ENCODE assay signal across 14 mouse cellular contexts in genomic region chr7:16999233-16999632, GRCm38 (mm10). TPM values are rescaled to one million over a fixed set of nuclear protein-coding genes. Genes with fewer than 3 reads are reported as not detected.
DNase-seq lines count a peak whose midpoint lies in the region; ATAC-seq and TF ChIP-seq lines count a peak whose summit lies in the region.
"Had no signal": no experiment of that assay in that cellular context is flagged by ENCODE, and none has a peak within 500 bp of the region (broad histone marks: within the 10 kb centered on the region; RNA-seq: fewer than 3 reads in every experiment).

No protein-coding gene starts in this region.

- H3K27ac ChIP-seq in heart, embryonic 16.5 days (ENCODE audit: low read length), result peak overlapping the region; percentile 34
- H3K27ac ChIP-seq in MEL (ENCODE audit: control insufficient read depth, low read depth, low read length), result no peak overlapping the region
- H3K27ac ChIP-seq in liver, embryonic 13.5 days, result peak overlapping the region; percentile 67
- no peak overlapping the region for H3K27ac ChIP-seq in intestine, postnatal 0 days (ENCODE audit: low read depth, low read length)
- H3K27ac ChIP-seq: forebrain, embryonic 15.5 days; hindbrain, postnatal 0 days; kidney, embryonic 15.5 days had no signal

- no peaks in the 10 kb centered on the region for H3K79me2 ChIP-seq in MEL (ENCODE audit: control insufficient read depth, insufficient read depth, low read length, poor library complexity)

- peak overlapping the region; percentile 16 for H3K4me3 ChIP-seq in erythroblast, embryonic 14.5 days (replicated peaks)
- H3K4me3 ChIP-seq in heart, embryonic 16.5 days (ENCODE audit: low read length), result no peak overlapping the region
- H3K4me3 ChIP-seq in MEL (ENCODE audit: control insufficient read depth in 1 of 2, insufficient read depth in 1 of 2, low read depth in 2 of 2, low read length in 2 of 2), result peak overlapping the region in 1 of 2 experiments; percentile 4; a peak in 1 of 4 replicates
- no peak overlapping the region for H3K4me3 ChIP-seq in liver, embryonic 13.5 days (replicated peaks)
- no peak overlapping the region for H3K4me3 ChIP-seq in intestine, postnatal 0 days (ENCODE audit: low read depth, low read length)
- H3K4me3 ChIP-seq: forebrain, embryonic 15.5 days; kidney, embryonic 15.5 days; myocyte had no signal

- no peak overlapping the region for H3K4me2 ChIP-seq in heart, embryonic 16.5 days (ENCODE audit: low read depth, low read length)
- peak overlapping the region; percentile 50 for H3K4me2 ChIP-seq in liver, embryonic 13.5 days
- H3K4me2 ChIP-seq in intestine, postnatal 0 days (replicated peaks; ENCODE audit: low read depth), result no peak overlapping the region
- H3K4me2 ChIP-seq: forebrain, embryonic 15.5 days; kidney, embryonic 15.5 days had no signal

- H3K27me3 ChIP-seq in erythroblast, embryonic 14.5 days (ENCODE audit: control insufficient read depth), result peaks cover 14% of the 10 kb centered on the region
- H3K27me3 ChIP-seq in heart, embryonic 16.5 days (ENCODE audit: control insufficient read depth, insufficient read depth, low read length), result no peaks in the 10 kb centered on the region
- no peaks in the 10 kb centered on the region for H3K27me3 ChIP-seq in MEL (ENCODE audit: control insufficient read depth in 1 of 2, insufficient read depth in 2 of 2, low read length in 2 of 2)
- H3K27me3 ChIP-seq in liver, embryonic 13.5 days, result peaks cover 14% of the 10 kb centered on the region
- no peaks in the 10 kb centered on the region for H3K27me3 ChIP-seq in intestine, postnatal 0 days (replicated peaks; ENCODE audit: control insufficient read depth, insufficient read depth, low read length)
- H3K27me3 ChIP-seq: forebrain, embryonic 15.5 days; kidney, embryonic 15.5 days had no signal

- TF ChIP-seq POLR2A in MEL (IDR thresholded peaks at IDR 0.05; ENCODE audit: control insufficient read depth in 1 of 2, insufficient read depth in 1 of 2, low read depth in 1 of 2, low read length in 2 of 2, poor library complexity in 1 of 2), result no peak

- peaks cover 35% of the 10 kb centered on the region for H3K4me1 ChIP-seq in erythroblast, embryonic 14.5 days (ENCODE audit: control insufficient read depth)
- peaks cover 40% of the 10 kb centered on the region for H3K4me1 ChIP-seq in heart, embryonic 16.5 days (ENCODE audit: control insufficient read depth, insufficient read depth, low read length)
- H3K4me1 ChIP-seq in MEL (ENCODE audit: control insufficient read depth in 1 of 2, insufficient read depth in 2 of 2, low read length in 2 of 2), result peaks cover 8 to 12% of the 10 kb centered on the region in 2 experiments
- H3K4me1 ChIP-seq in liver, embryonic 13.5 days (replicated peaks), result peaks cover 68% of the 10 kb centered on the region
- H3K4me1 ChIP-seq in intestine, postnatal 0 days (replicated peaks; ENCODE audit: control insufficient read depth, insufficient read depth, low read length), result peaks cover 10% of the 10 kb centered on the region; the same call in 1 of the 2 replicates

- TF ChIP-seq CTCF in MEL (IDR thresholded peaks at IDR 0.05 in 2 of 3, conservative IDR thresholded peaks at IDR 0.05 in 1 of 3; ENCODE audit: control insufficient read depth in 1 of 3, insufficient read depth in 1 of 3, low read depth in 2 of 3, low read length in 3 of 3, poor library complexity in 1 of 3, severe bottlenecking in 1 of 3), result no peak
- TF ChIP-seq CTCF in intestine, postnatal 0 days (IDR thresholded peaks at IDR 0.05; ENCODE audit: low read depth), result no peak

- TF ChIP-seq RAD21 in MEL (IDR thresholded peaks at IDR 0.05; ENCODE audit: low read depth, low read length), result no peak

- no peaks in the 10 kb centered on the region for H3K9me3 ChIP-seq in erythroblast, embryonic 14.5 days (ENCODE audit: control insufficient read depth, low read length)
- H3K9me3 ChIP-seq in heart, embryonic 16.5 days (replicated peaks; ENCODE audit: control insufficient read depth, low read length), result no peaks in the 10 kb centered on the region
- no peaks in the 10 kb centered on the region for H3K9me3 ChIP-seq in MEL (replicated peaks; ENCODE audit: insufficient read depth, low read length)
- no peaks in the 10 kb centered on the region for H3K9me3 ChIP-seq in liver, embryonic 13.5 days (replicated peaks)
- no peaks in the 10 kb centered on the region for H3K9me3 ChIP-seq in intestine, postnatal 0 days (ENCODE audit: control insufficient read depth)
- H3K9me3 ChIP-seq: forebrain, embryonic 15.5 days; kidney, embryonic 15.5 days had no signal

- TF ChIP-seq EP300 in MEL (IDR thresholded peaks at IDR 0.05; ENCODE audit: low read depth in 1 of 2, low read length in 2 of 2), result peak; percentile 67 to 76; a peak in 3 of 4 replicates

- DNase-seq in heart, adult 8-10 months (ENCODE audit: low spot score), result no peak
- DNase-seq in MEL (ENCODE audit: low read depth, low spot score), result peak; percentile 58
- DNase-seq in liver, embryonic 13.5 days, result peak; percentile 56
- no peak for DNase-seq in lung, postnatal 4 days

- ATAC-seq in erythroblast, adult 5-6 weeks (replicated peaks; ENCODE audit: low FRiP score, poor library complexity, severe bottlenecking), result no peak
- ATAC-seq in heart, embryonic 16.5 days (replicated peaks; ENCODE audit: extremely low read depth, insufficient read depth, low FRiP score), result no peak; the same call in 1 of the 2 replicates
- ATAC-seq in liver, embryonic 13.5 days (ENCODE audit: low read depth), result peak; percentile 71
- ATAC-seq in intestine, postnatal 0 days, result no peak
- ATAC-seq: forebrain, embryonic 15.5 days had no signal

- peaks cover 28% of the 10 kb centered on the region for H3K36me3 ChIP-seq in erythroblast, embryonic 14.5 days (ENCODE audit: control insufficient read depth)
- H3K36me3 ChIP-seq in heart, embryonic 16.5 days (ENCODE audit: control insufficient read depth, insufficient read depth), result peaks cover 36% of the 10 kb centered on the region
- peaks cover 0 to 9% of the 10 kb centered on the region in 2 experiments; a peak in 2 of 4 replicates for H3K36me3 ChIP-seq in MEL (ENCODE audit: control insufficient read depth in 1 of 2, insufficient read depth in 2 of 2, low read length in 2 of 2)
- H3K36me3 ChIP-seq in liver, embryonic 13.5 days, result peaks cover 23% of the 10 kb centered on the region
- peaks cover 13% of the 10 kb centered on the region for H3K36me3 ChIP-seq in intestine, postnatal 0 days (ENCODE audit: control insufficient read depth, insufficient read depth)

- H3K9ac ChIP-seq in heart, embryonic 16.5 days (ENCODE audit: low read length), result no peak overlapping the region
- no peak overlapping the region for H3K9ac ChIP-seq in MEL (ENCODE audit: control insufficient read depth, low read depth, low read length, poor library complexity, severe bottlenecking)
- H3K9ac ChIP-seq in liver, embryonic 13.5 days, result peak overlapping the region; percentile 39
- H3K9ac ChIP-seq in intestine, postnatal 0 days (ENCODE audit: low read depth, low read length), result no peak overlapping the region
- H3K9ac ChIP-seq: forebrain, embryonic 15.5 days; kidney, embryonic 15.5 days had no signal

- WGBS in heart, embryonic 16.5 days, result 49% methylated on average over 4 of the region's 4 CpGs
- WGBS in liver, embryonic 13.5 days (ENCODE audit: insufficient replicate concordance), result 29% methylated on average over 4 of the region's 4 CpGs
- 57% methylated on average over 4 of the region's 4 CpGs for WGBS in intestine, postnatal 0 days

RNA-seq across cellular contexts. Expression of gene Ccdc8, which starts 6.7 kb away (rescaled TPM):
- 0.05 and 0.08 TPM in 2 replicates for polyA plus RNA-seq in erythroblast, embryonic 14.5 days (2012)
- total RNA-seq in erythroblast, adult 5-6 weeks (2015; ENCODE audit: low replicate concordance), result 0.19 TPM in 1 of 2 replicates, not detected in the other
- 0.14 and 1.0 TPM in 2 replicates for total RNA-seq in erythroblast, adult 5-6 weeks (2017; ENCODE audit: low replicate concordance)
- 45.1 and 47.4 TPM in 2 replicates for polyA plus RNA-seq in heart, embryonic 16.5 days (2015; fragmentation: Nextera tagmentation; extraction: Ambion mirVana)
- 1 to 10 TPM; 3.2 to 5.1 (median 4.5) TPM for total RNA-seq in heart, adult 8-10 months (2022)
- not detected in 2 replicates for total RNA-seq in MEL (2012; rRNA removed)
- under 1 TPM in 1 of 2 experiments, not detected in 1; 0.11 TPM for polyA plus RNA-seq in MEL (2012; ENCODE audit: insufficient read depth in 1 of 2, insufficient read length in 2 of 2, low read depth in 1 of 2, low replicate concordance in 2 of 2, missing spikeins in 1 of 2)
- 2.8 and 3.6 TPM in 2 replicates for polyA plus RNA-seq in liver, embryonic 13.5 days (2015; fragmentation: Nextera tagmentation; extraction: Ambion mirVana)
- 3.6 and 4.0 TPM in 2 replicates for polyA plus RNA-seq in intestine, postnatal 0 days (2015; fragmentation: Nextera tagmentation; extraction: Ambion mirVana)

RNA-seq across cellular contexts. Expression of gene Gm42372, which starts 16.3 kb away (rescaled TPM):
- not detected in 2 replicates for polyA plus RNA-seq in erythroblast, embryonic 14.5 days (2012)
- total RNA-seq in erythroblast, adult 5-6 weeks (2015; ENCODE audit: low replicate concordance), result not detected in 2 replicates
- 0.28 TPM in 1 of 2 replicates, not detected in the other for total RNA-seq in erythroblast, adult 5-6 weeks (2017; ENCODE audit: low replicate concordance)
- polyA plus RNA-seq in heart, embryonic 16.5 days (2015; fragmentation: Nextera tagmentation; extraction: Ambion mirVana), result 0.07 and 0.09 TPM in 2 replicates
- total RNA-seq in heart, adult 8-10 months (2022), result not detected
- total RNA-seq in MEL (2012; rRNA removed), result not detected in 2 replicates
- under 1 TPM in 1 of 2 experiments, not detected in 1; 0.42 TPM for polyA plus RNA-seq in MEL (2012; ENCODE audit: insufficient read depth in 1 of 2, insufficient read length in 2 of 2, low read depth in 1 of 2, low replicate concordance in 2 of 2, missing spikeins in 1 of 2)
- 0.07 and 0.09 TPM in 2 replicates for polyA plus RNA-seq in liver, embryonic 13.5 days (2015; fragmentation: Nextera tagmentation; extraction: Ambion mirVana)
- polyA plus RNA-seq in intestine, postnatal 0 days (2015; fragmentation: Nextera tagmentation; extraction: Ambion mirVana), result 0.09 and 0.10 TPM in 2 replicates
- polyA plus RNA-seq: myocyte had no signal

RNA-seq across cellular contexts. Expression of gene Ppp5c, which starts 28.5 kb away (rescaled TPM):
- polyA plus RNA-seq in erythroblast, embryonic 14.5 days (2012), result 7.3 and 7.7 TPM in 2 replicates
- total RNA-seq in erythroblast, adult 5-6 weeks (2015; ENCODE audit: low replicate concordance), result 14.0 and 21.3 TPM in 2 replicates
- total RNA-seq in erythroblast, adult 5-6 weeks (2017; ENCODE audit: low replicate concordance), result 10.6 and 18.9 TPM in 2 replicates
- 105 and 108 TPM in 2 replicates for polyA plus RNA-seq in heart, embryonic 16.5 days (2015; fragmentation: Nextera tagmentation; extraction: Ambion mirVana)
- 100 to 1,000 TPM in 2 of 4 experiments, 10 to 100 TPM in 2; 95.4 to 106 (median 99.0) TPM for total RNA-seq in heart, adult 8-10 months (2022)
- total RNA-seq in MEL (2012; rRNA removed), result 94.2 and 101 TPM in 2 replicates
- polyA plus RNA-seq in MEL (2012; ENCODE audit: insufficient read depth in 1 of 2, insufficient read length in 2 of 2, low read depth in 1 of 2, low replicate concordance in 2 of 2, missing spikeins in 1 of 2), result 100 to 1,000 TPM; 178 to 249 TPM
- polyA plus RNA-seq in liver, embryonic 13.5 days (2015; fragmentation: Nextera tagmentation; extraction: Ambion mirVana), result 54.0 and 61.1 TPM in 2 replicates
- polyA plus RNA-seq in intestine, postnatal 0 days (2015; fragmentation: Nextera tagmentation; extraction: Ambion mirVana), result 44.4 and 45.0 TPM in 2 replicates

RNA-seq across cellular contexts. Expression of gene Pnmal1, which starts 39.8 kb away (rescaled TPM):
- not detected in 2 replicates for polyA plus RNA-seq in erythroblast, embryonic 14.5 days (2012)
- total RNA-seq in erythroblast, adult 5-6 weeks (2015; ENCODE audit: low replicate concordance), result not detected in 2 replicates
- total RNA-seq in erythroblast, adult 5-6 weeks (2017; ENCODE audit: low replicate concordance), result not detected in 2 replicates
- polyA plus RNA-seq in heart, embryonic 16.5 days (2015; fragmentation: Nextera tagmentation; extraction: Ambion mirVana), result 0.09 TPM in 2 replicates
- not detected for total RNA-seq in heart, adult 8-10 months (2022)
- 0.19 and 0.23 TPM in 2 replicates for total RNA-seq in MEL (2012; rRNA removed)
- polyA plus RNA-seq in MEL (2012; ENCODE audit: insufficient read depth in 1 of 2, insufficient read length in 2 of 2, low read depth in 1 of 2, low replicate concordance in 2 of 2, missing spikeins in 1 of 2), result under 1 TPM in 1 of 2 experiments, not detected in 1; 0.53 TPM
- polyA plus RNA-seq in liver, embryonic 13.5 days (2015; fragmentation: Nextera tagmentation; extraction: Ambion mirVana), result 0.07 and 0.10 TPM in 2 replicates
- 2.0 and 2.2 TPM in 2 replicates for polyA plus RNA-seq in intestine, postnatal 0 days (2015; fragmentation: Nextera tagmentation; extraction: Ambion mirVana)
- total RNA-seq: gastrocnemius, postnatal 14 days had no signal
- polyA plus RNA-seq: lung, adult 2 months had no signal

RNA-seq across cellular contexts. Expression of gene Pnmal2, which starts 54.8 kb away (rescaled TPM):
- 0.02 TPM in 1 of 2 replicates, not detected in the other for polyA plus RNA-seq in erythroblast, embryonic 14.5 days (2012)
- total RNA-seq in erythroblast, adult 5-6 weeks (2015; ENCODE audit: low replicate concordance), result not detected in 2 replicates
- not detected in 2 replicates for total RNA-seq in erythroblast, adult 5-6 weeks (2017; ENCODE audit: low replicate concordance)
- polyA plus RNA-seq in heart, embryonic 16.5 days (2015; fragmentation: Nextera tagmentation; extraction: Ambion mirVana), result 5.6 and 6.0 TPM in 2 replicates
- 1 to 10 TPM; 3.5 to 4.9 (median 4.3) TPM for total RNA-seq in heart, adult 8-10 months (2022)
- total RNA-seq in MEL (2012; rRNA removed), result not detected in 2 replicates
- under 1 TPM in 1 of 2 experiments, not detected in 1; 0.07 TPM for polyA plus RNA-seq in MEL (2012; ENCODE audit: insufficient read depth in 1 of 2, insufficient read length in 2 of 2, low read depth in 1 of 2, low replicate concordance in 2 of 2, missing spikeins in 1 of 2)
- polyA plus RNA-seq in liver, embryonic 13.5 days (2015; fragmentation: Nextera tagmentation; extraction: Ambion mirVana), result 0.34 and 0.61 TPM in 2 replicates
- 3.3 and 3.6 TPM in 2 replicates for polyA plus RNA-seq in intestine, postnatal 0 days (2015; fragmentation: Nextera tagmentation; extraction: Ambion mirVana)

Comparison
In these comparisons a context has a peak if more than half of its experiments do, and no peak if none do; other contexts are left out.
1. H3K27ac ChIP-seq: peak in heart, embryonic 16.5 days (single experiment) and liver, embryonic 13.5 days (single experiment); none in MEL (single experiment) and intestine, postnatal 0 days (single experiment).
2. DNase-seq: peak in MEL (single experiment) and liver, embryonic 13.5 days (single experiment); none in heart, adult 8-10 months (single experiment) and lung, postnatal 4 days (0 of 2).